Mouse (Mus musculus) lung, postnatal 36 days (tissue): ENCODE results near the gene Clrn1.
A peak's percentile ranks its signal among the peaks of the same experiment; 100 is the strongest.

Source experiments
- DNase-seq: peaks from one replicate; pipeline ENCODE4 v3.0.0; 2022; ENCODE audit warnings: mixed read lengths

The Clrn1 gene

DNA sequence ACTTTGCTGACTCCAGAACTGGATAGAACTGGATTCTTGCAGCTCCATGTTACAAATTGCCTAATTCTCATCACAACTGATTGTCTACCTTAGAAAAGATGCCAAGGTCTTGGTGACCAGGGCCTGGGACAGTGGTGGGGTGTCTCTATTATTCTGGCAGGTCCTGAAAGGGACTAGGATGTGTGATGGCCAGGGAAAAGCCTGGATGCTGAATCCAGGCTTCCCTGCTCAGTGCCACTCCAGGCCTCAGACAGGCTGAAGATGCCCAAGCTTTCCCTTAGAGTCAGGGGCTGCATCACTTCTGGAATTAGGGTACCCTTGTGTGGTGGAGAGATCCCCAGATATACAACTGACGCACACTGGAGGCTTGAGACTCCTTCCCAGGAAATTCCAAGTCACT, 55.2 kb downstream of the Clrn1 start:
- no peak for DNase-seq

DNA sequence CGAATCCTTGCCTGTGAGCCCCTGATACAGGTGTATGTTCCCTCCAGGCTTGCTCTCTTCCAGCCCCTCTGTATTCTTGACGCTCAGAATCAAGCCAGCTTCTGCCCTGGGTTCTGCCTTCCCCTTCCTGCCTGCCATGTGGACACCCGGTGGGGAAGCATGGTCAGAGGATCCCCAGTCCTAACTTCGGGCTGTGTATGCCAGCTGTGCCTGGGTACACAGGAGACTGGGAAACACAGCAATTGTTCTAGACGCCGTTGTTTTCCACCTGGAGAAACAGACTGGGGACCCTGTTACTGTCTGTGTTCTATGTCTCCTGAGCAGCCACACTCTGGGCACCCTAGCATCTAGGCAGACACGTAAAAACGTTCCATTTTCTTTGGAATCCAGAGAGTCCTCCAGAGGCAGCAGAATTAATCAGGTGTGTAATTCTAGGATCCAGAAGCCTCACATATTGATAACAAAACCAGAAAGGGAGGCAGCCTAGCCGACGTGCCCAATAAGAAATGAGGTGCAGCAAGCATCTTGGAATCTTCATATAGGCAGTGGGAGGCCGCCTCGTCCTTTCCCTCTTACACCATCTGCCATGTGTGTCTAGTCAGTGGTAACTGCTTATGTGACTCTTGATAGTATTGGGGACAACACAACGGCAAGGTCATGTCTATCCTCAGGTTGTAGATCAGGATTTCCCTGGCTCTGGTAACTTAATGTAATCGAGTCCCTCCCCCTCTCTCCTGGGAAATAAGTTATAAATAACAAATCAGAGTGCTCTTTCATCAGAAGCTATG, 56.6 kb downstream of the Clrn1 start:
- DNase-seq = no peak

DNA sequence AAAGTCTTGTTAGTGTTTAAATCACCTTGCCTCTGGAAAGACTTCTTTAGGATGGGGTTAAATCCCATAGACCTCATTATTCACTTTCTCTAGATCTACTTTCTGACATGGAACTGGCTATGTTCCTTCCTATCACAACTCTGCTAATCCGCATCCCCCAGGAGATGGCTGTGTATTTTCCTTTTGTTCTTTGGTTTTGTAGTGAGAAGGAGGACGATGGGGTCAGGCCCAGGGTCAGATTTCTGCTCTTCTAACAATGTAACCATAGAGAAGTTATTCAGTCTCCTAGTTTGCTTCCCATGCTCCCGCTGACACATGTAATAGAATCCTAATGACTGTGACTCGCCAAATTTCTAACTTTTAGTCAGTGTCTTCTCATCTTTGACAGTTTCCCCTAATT, 58.9 kb downstream of the Clrn1 start:
- no peak for DNase-seq

DNA sequence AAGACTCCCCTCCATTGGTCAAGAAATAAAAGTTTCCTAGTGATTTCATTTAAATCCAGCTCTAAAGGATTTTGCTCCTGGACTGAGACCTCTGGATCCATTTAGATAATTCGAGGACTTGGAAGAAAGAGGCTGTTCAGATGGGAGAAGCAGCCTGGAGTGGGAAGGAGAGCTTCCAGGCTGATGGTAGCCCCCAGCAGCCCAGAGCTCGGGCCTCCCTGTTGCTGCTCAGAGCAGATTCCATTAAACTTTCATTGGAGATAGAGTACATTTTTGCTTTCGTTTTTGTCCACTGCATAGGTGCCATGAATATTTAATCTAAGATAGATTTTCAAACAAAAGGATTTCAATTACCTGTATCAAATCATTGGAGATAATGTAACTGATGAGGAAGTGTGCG, 62.9 kb downstream of the Clrn1 start, which contains the start of gene Mindy4b-ps:
TSS of gene Mindy4b-ps (minus strand) at position 101 of the 400 bp plus-strand sequence.
- DNase-seq = no peak

DNA sequence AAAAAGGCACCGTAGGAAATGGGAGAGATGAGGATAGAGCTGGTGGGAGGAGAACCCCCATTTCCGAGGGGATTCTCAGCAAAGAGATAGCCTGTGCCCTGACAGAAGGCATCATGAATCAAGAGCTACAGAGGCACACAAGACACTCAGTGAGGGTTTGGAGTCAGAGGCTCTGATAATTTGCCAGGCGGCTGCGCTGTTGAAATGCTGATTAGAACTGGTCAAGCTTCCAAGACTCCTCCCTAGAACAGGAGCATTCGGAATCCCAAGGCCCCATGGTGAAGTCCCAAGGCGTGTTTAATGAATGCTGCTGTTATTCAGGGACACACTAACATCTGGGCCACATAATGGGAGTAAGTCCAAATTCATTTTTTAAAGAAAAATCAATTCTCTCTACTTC, 67.8 kb downstream of the Clrn1 start:
- no peak for DNase-seq

DNA sequence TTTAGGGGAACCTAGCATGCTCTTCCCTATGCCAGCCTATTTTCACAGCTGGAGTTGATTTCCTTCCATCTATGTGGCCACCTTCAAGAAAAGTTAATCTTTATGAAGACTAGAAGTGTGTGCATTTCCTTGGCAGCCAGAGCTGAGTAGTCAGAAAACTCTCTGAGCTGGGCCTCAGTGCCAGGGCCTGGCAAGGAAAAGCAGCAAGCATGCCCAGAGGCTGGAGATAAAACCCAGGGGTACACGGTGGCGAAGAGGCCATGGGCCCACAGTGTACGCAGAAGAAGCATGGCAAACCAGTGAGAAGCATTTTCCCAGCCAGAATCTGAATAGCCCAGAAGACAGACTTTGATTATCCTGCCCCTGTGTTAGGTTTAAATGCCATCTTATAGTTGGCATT, 70.9 kb downstream of the Clrn1 start:
- no peak for DNase-seq

DNA sequence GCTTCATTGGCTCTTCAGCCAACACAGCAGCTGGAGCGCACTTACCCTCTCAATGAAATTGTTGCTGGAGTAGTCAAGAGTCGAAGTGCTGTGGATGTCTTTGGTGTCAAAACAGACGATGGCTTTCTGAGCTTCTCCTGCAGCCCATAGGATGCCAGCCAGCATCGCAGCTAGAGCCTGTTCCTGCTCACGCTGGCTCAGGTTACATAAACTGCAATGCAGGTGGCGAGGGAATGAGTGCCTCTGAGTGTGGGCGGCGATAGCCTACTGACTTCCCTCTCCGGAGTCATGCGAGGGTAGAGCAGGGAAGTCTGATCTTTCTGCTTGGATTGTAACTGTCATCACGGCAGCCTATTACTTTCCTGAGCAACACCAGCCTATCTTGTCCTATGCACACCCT, 74.8 kb downstream of the Clrn1 start:
- peak; percentile 12 for DNase-seq

DNA sequence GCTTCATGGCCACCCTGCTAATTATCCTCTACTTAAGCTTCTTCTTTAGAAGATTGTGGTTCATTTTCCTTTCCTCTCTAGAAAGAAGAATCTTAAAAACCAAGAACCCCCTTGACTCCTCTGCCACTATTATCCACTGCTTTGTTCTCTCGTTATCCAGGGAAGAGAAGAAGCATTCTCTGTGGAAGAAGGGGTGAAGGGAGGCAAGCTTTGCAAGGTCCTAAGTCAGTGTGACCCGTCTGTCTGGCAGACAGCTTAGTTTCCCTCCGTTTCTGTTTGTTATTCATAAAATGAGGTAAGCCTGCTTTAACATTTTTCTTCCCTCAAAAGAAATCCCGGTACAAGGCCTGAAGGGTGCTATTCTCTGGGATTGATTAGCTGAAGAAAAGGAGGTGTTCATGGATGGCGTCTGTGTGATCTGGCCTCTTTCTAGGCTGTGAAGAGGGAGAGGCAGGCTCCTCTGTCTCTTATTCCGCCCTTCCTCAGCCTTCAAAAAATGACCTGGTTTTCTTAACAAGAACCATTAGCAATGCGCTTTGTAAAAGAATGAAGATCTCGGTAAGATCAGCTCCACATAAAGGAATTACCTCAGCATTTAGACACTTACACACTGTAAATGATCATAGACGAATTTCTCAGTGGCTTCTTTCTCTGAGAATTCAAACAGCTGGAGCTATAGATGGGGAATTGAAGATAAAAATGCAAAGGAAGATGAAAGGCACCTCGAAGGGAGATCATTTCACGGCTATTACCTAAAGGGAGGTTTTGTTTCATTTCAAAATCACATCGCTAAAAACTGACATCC, 75.8 kb downstream of the Clrn1 start:
- DNase-seq = no peak

DNA sequence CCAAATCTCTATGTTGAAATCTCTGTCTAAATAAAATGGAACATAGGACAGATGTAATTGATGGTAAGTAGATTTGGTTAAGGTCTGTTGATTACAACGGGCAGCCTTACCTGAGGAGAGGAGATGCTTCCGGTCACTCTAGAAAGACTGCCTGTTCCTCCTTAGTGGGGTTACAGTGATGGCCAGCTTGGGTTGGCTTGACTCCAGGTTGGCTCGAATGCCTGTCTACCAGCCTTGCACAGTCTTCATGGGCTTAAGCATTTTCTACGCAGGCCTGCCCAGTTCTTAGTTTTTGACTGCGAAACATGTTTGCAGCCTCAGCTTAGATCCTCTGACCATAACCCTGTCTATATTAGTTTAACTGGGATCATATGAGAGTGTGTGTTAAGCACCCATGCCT, 76.5 kb downstream of the Clrn1 start:
- DNase-seq = no peak

DNA sequence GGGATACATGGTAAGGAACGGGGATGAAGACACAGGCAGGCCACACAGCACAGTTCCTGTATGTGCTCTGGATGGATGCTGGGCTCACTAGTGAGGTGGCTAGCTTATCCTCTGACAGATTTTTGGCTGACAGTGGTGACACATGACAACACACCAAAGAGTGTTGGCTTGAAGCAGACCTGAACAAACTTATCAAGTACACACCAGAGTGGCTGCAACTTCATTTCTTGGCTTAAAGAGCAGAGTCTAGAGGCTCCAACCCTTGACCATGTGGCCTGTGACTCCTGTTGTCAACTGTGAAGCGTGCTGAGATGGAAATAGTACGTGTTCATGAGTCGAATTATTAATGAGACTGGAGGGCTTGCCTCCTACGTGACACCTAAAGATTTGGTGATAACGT, 80.4 kb downstream of the Clrn1 start:
- no peak for DNase-seq

DNA sequence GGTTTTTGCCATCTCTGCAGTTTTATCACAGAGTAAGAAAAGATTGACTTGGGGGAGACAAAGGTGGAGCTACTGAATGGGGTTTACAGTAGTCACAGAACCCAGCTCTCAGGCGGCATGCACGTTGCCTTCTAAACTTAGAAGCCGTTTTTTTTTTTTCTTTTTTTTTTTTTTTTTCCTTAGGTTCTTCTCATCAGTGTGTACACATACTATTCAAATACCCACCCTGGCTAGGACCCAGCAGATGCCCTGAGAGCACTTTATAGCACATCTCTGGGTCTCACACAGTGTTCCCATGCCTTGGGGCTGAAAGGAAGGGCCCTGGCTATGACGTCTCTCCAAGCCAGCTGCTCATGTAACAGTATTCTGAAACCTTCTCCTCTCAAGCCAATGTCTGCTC, 86.5 kb downstream of the Clrn1 start:
- DNase-seq = no peak

DNA sequence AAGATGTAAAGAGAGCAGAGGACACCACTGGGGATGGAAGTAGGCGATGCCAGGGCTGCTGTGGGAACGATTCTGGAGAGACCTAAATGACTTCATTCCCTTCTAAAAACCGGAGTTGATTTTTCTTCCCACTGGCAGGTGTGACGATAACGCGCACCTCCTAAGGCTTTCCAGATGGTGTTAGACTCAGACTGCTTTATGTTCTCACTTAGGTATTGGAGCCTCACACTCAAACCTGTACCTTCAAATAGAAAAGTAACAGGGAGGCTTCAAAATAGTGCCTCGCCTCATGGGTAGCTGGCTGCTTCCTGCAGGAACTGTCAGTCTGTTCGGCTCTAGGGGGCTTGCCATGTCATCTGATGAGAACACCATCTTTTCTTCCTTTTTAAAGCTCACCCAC, 86.9 kb downstream of the Clrn1 start:
- no peak for DNase-seq
